Mouse (Mus musculus) CD4-positive helper T cell, adult 2 months (primary cell): ENCODE measurements around the gene Cox8c.
A peak's percentile ranks its signal among the peaks of the same experiment; 100 is the strongest.

Source experiments
- DNase-seq: peaks from one replicate; pipeline ENCODE4 v3.0.0-alpha.2; 2012; ENCODE audit warnings: low read depth, missing footprints, low spot score

The Cox8c gene

GRCm38 (mm10) chr12:102899091-102899490 is at the start of gene Cox8c:
Gene Cox8c (plus strand): TSS chr12:102899316.
- no peak for DNase-seq

GRCm38 (mm10) chr12:102860806-102861205 is 38.3 kb upstream of the Cox8c start:
- DNase-seq = no peak

GRCm38 (mm10) chr12:102869802-102870201 is 29.3 kb upstream of the Cox8c start:
- DNase-seq = no peak

GRCm38 (mm10) chr12:102870527-102870926 is 28.6 kb upstream of the Cox8c start:
- no peak for DNase-seq

- DNase-seq = peak; percentile 68
These were observed 21.6 kb upstream of the Cox8c start for GRCm38 (mm10) chr12:102877301-102878030.

- peak; percentile 96 for DNase-seq
These were observed 20.9 kb upstream of the Cox8c start, which contains the start of gene Btbd7 for GRCm38 (mm10) chr12:102878031-102878823. Gene Btbd7 (minus strand): TSS chr12:102878471.

GRCm38 (mm10) chr12:102878901-102879300 is 20.2 kb upstream of the Cox8c start:
- DNase-seq = no peak

GRCm38 (mm10) chr12:102885735-102886134 is 13.4 kb upstream of the Cox8c start:
- no peak for DNase-seq

GRCm38 (mm10) chr12:102887366-102887765 is 11.8 kb upstream of the Cox8c start:
- no peak for DNase-seq

- DNase-seq = no peak
These were observed 10.5 kb upstream of the Cox8c start for GRCm38 (mm10) chr12:102888568-102888967.

GRCm38 (mm10) chr12:102908191-102908590 is 9.1 kb downstream of the Cox8c start:
- DNase-seq = no peak

GRCm38 (mm10) chr12:102916073-102916472 is 17.0 kb downstream of the Cox8c start:
- DNase-seq = no peak

GRCm38 (mm10) chr12:102929764-102930163 is 30.6 kb downstream of the Cox8c start:
- DNase-seq = no peak

GRCm38 (mm10) chr12:102930335-102930734 is 31.2 kb downstream of the Cox8c start:
- no peak for DNase-seq

- no peak for DNase-seq
These were observed 31.7 kb downstream of the Cox8c start for GRCm38 (mm10) chr12:102930789-102931188.

GRCm38 (mm10) chr12:102935892-102936291 is 36.8 kb downstream of the Cox8c start:
- peak; percentile 19 for DNase-seq

- DNase-seq = peak; percentile 13
These were observed 46.5 kb downstream of the Cox8c start for GRCm38 (mm10) chr12:102945571-102945970.

GRCm38 (mm10) chr12:102947826-102948225 is 48.7 kb downstream of the Cox8c start:
- no peak for DNase-seq

GRCm38 (mm10) chr12:102948778-102949394 is 49.8 kb downstream of the Cox8c start, which contains the start of gene Unc79:
Gene Unc79 (plus strand): TSS chr12:102948859.
- no peak for DNase-seq

- DNase-seq = no peak
These were observed 50.5 kb downstream of the Cox8c start for GRCm38 (mm10) chr12:102949395-102950208.
